Mouse (Mus musculus): ENCODE measurements around the gene Lamb1. TPM values are rescaled to one million over a fixed set of nuclear protein-coding genes. Genes with fewer than 3 reads are reported as not detected.

The Lamb1 gene
- polyA plus RNA-seq, 1 experiment, result 142 TPM

DNA sequence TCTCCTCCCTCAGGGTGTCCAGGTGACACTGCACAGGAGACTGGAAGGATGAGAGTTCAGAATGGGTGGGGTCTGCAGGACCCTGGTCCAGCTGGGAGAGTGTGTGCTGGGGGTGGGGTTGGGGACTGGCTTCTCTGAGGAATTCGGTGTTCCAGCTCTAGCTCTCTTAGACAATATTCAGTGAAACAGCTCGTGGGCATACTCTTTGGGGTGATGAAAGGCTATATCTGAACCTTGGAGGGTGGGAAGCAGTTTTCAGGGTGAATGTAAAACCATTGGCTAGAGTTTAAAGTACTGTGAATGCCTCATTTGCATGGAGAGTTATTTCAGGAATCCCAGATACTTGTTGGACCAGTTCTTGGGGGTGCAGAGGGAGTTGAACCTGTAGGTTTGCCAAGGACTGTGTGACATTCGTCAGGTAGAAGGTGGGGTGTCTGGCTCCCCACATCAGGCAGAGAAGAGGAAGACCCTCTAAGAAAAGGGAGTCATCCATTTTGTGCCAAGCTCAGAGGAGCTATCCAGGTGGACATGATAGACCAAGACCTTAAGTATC is 25.9 kb upstream of the Lamb1 start:
- TF ChIP-seq CTCF (IDR thresholded peaks at IDR 0.05; ENCODE audit: low read depth, low read length) (no peak), EP300 (IDR thresholded peaks at IDR 0.05; ENCODE audit: insufficient read depth, low read depth, low read length) (peak; percentile 37; the same call in 1 of the 2 replicates)
- Histone ChIP-seq H3K36me3 (ENCODE audit: control insufficient read depth, insufficient read depth, low read length, poor library complexity, severe bottlenecking) (no peaks in the 10 kb centered on the region), H3K9ac (ENCODE audit: low read depth, poor library complexity, severe bottlenecking) (no peak overlapping the region), H3K4me1 (ENCODE audit: control insufficient read depth, insufficient read depth, low read length) (peaks cover 3% of the 10 kb centered on the region), H3K27ac (ENCODE audit: insufficient read depth, low read length) (peak overlapping the region; percentile 77), H3K27me3 (ENCODE audit: control insufficient read depth, insufficient read depth, low read length, poor library complexity, severe bottlenecking) (no peaks in the 10 kb centered on the region), H3K4me3 (ENCODE audit: low read depth, low read length) (no peak overlapping the region), H3K9me3 (replicated peaks; ENCODE audit: control insufficient read depth, insufficient read depth, low read length, poor library complexity, severe bottlenecking) (no peaks in the 10 kb centered on the region)

DNA sequence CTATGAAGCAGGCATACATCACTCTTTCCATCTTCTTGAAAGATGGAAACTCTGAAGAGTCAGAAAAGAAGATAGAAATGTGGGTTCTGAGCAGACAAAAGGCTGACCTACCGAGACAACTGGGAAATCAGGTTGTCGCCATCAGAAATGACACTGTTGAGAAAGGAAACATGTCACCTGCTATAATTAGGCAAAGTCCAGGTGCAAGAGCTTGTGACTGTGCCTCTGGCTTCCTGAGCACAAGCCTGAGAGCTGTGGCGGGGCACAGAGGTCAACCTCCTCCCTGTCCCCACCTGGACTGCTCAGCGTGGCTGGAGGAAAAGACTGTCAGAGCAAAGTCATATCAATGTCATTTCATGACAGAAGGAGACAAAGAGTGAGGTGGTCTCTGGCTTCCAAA is 25.2 kb upstream of the Lamb1 start:
- Histone ChIP-seq H3K4me1 (ENCODE audit: control insufficient read depth, insufficient read depth, low read length) (peaks cover 3% of the 10 kb centered on the region), H3K27ac (ENCODE audit: insufficient read depth, low read length) (0 out of 2 replicates have a peak overlapping the region, but pooled peaks have one; percentile 12), H3K9me3 (replicated peaks; ENCODE audit: control insufficient read depth, insufficient read depth, low read length, poor library complexity, severe bottlenecking) (no peaks in the 10 kb centered on the region), H3K27me3 (ENCODE audit: control insufficient read depth, insufficient read depth, low read length, poor library complexity, severe bottlenecking) (no peaks in the 10 kb centered on the region), H3K9ac (ENCODE audit: low read depth, poor library complexity, severe bottlenecking) (no peak overlapping the region), H3K36me3 (ENCODE audit: control insufficient read depth, insufficient read depth, low read length, poor library complexity, severe bottlenecking) (no peaks in the 10 kb centered on the region), H3K4me3 (ENCODE audit: low read depth, low read length) (no peak overlapping the region)
- TF ChIP-seq CTCF (IDR thresholded peaks at IDR 0.05; ENCODE audit: low read depth, low read length) (no peak), EP300 (IDR thresholded peaks at IDR 0.05; ENCODE audit: insufficient read depth, low read depth, low read length) (peak; percentile 90)

DNA sequence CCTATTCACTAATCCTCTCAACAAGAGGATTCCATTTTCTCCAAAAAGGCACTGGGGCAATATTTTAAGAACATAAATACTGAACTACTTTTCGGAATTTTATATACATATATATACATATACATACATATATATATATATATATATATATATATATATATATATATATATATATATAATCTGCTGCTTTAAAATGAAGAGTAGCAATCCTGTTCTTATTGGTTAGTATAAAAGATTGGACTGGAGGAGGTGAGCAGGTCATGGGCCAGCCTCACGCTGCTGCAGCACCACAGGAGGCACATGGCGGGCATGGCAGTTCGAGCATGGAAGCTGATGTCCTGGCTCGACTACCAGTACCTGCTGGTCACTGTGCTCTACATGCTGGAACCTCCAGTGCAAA is 24.6 kb upstream of the Lamb1 start, which contains the start of gene Gm6993:
Gene Gm6993 (plus strand): TSS at position 301 of the 400 bp plus-strand sequence.
- no peaks in the 10 kb centered on the region for H3K9me3 ChIP-seq (replicated peaks; ENCODE audit: control insufficient read depth, insufficient read depth, low read length, poor library complexity, severe bottlenecking)
- H3K27me3 ChIP-seq (ENCODE audit: control insufficient read depth, insufficient read depth, low read length, poor library complexity, severe bottlenecking), result no peaks in the 10 kb centered on the region
- TF ChIP-seq CTCF (IDR thresholded peaks at IDR 0.05; ENCODE audit: low read depth, low read length) (no peak), POLR2A (IDR thresholded peaks at IDR 0.05; ENCODE audit: insufficient read depth, low read length) (no peak), EP300 (IDR thresholded peaks at IDR 0.05; ENCODE audit: insufficient read depth, low read depth, low read length) (no peak)
- H3K4me1 ChIP-seq (ENCODE audit: control insufficient read depth, insufficient read depth, low read length), result peaks cover 3% of the 10 kb centered on the region
- H3K27ac ChIP-seq (ENCODE audit: insufficient read depth, low read length), result 0 out of 2 replicates have a peak within 1 kb of the TSS, but pooled peaks have one; percentile 12
- no peak within 1 kb of the TSS for H3K4me3 ChIP-seq (ENCODE audit: low read depth, low read length)
- no peak within 1 kb of the TSS for H3K9ac ChIP-seq (ENCODE audit: low read depth, poor library complexity, severe bottlenecking)
- no peaks in the 10 kb centered on the region for H3K36me3 ChIP-seq (ENCODE audit: control insufficient read depth, insufficient read depth, low read length, poor library complexity, severe bottlenecking)

DNA sequence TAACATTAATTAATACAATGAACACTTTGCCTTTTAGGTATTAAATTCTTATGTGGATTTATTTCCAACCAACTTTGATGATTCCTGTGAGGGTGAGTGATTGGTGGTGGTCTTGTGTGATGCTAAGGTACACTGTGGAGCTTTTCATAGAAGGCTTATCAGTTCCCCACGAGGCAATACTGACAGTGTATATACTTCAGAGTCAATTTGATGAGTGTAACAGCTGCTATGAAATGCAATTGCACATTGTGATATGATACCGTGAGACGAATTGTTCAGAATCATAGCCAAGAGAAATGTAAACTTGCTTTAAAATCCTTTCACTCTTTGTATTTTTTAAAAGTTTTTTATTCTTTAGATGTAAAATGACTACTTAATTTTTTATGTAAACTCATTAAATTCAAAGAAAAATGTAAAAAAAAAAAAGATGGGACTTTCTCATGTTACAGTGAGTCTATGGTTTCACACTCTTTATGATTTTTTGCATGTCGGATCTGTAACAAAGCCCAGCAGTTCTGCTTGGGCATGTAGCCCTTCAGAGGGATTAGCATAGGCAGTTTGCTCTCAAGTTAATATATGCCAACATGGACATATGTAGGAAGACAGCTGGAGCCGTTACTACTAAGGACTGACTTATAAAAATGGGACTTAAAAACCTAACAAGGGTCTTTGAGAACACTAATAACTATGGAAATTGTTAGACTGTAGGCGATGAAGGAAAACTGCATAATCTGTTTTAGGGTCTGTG is 23.3 kb upstream of the Lamb1 start:
- TF ChIP-seq CTCF (IDR thresholded peaks at IDR 0.05; ENCODE audit: low read depth, low read length), result no peak
- TF ChIP-seq EP300 (IDR thresholded peaks at IDR 0.05; ENCODE audit: insufficient read depth, low read depth, low read length), result no peak
- no peak for TF ChIP-seq POLR2A (IDR thresholded peaks at IDR 0.05; ENCODE audit: insufficient read depth, low read length)
- no peaks in the 10 kb centered on the region for H3K27me3 ChIP-seq (ENCODE audit: control insufficient read depth, insufficient read depth, low read length, poor library complexity, severe bottlenecking)
- no peak overlapping the region for H3K9ac ChIP-seq (ENCODE audit: low read depth, poor library complexity, severe bottlenecking)
- H3K9me3 ChIP-seq (replicated peaks; ENCODE audit: control insufficient read depth, insufficient read depth, low read length, poor library complexity, severe bottlenecking), result no peaks in the 10 kb centered on the region
- H3K4me1 ChIP-seq (ENCODE audit: control insufficient read depth, insufficient read depth, low read length), result peaks cover 2% of the 10 kb centered on the region
- no peak overlapping the region for H3K27ac ChIP-seq (ENCODE audit: insufficient read depth, low read length)
- H3K36me3 ChIP-seq (ENCODE audit: control insufficient read depth, insufficient read depth, low read length, poor library complexity, severe bottlenecking), result no peaks in the 10 kb centered on the region
- H3K4me3 ChIP-seq (ENCODE audit: low read depth, low read length), result no peak overlapping the region

DNA sequence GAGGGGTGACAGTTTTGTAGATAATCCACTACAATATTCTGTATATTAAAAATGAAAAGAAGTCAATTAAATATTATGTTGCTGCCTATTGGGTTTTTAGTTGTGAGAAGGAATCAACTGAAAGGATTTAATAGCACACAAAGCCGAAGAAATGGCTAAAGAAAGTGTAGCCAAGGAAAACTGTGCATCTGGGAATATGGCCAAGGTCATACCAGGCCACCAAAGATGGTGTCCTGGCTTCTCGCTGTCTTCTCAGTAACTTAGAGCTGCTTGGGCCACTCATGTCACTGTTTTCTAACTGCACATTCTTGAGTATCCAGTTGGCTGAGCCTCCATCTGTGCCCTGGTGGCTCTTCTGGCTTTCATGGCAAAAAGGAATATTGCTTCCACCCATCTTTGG is 21.0 kb upstream of the Lamb1 start:
- H3K9me3 ChIP-seq (replicated peaks; ENCODE audit: control insufficient read depth, insufficient read depth, low read length, poor library complexity, severe bottlenecking), result no peaks in the 10 kb centered on the region
- no peak for TF ChIP-seq EP300 (IDR thresholded peaks at IDR 0.05; ENCODE audit: insufficient read depth, low read depth, low read length)
- TF ChIP-seq POLR2A (IDR thresholded peaks at IDR 0.05; ENCODE audit: insufficient read depth, low read length), result no peak
- no peak for TF ChIP-seq CTCF (IDR thresholded peaks at IDR 0.05; ENCODE audit: low read depth, low read length)

DNA sequence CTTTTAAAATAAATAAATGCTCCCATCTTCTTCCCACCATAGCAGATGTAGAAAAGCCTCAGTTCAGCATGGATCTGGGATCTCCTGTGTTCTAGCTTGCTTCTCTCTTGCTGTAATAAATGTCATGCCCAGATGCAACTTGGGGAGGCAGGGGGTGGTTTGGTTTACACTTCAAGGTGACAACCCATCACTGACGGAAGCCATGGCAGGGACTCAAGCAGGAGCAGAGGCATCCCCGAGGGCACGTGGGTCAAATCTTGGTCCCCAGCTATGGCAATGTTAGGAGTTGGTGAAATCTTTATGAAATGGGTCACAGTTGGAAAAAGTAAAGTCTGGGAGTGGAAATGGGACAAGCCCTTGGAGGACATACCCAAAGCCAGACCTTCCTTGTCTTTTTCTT is 20.3 kb upstream of the Lamb1 start:
- no peaks in the 10 kb centered on the region for H3K27me3 ChIP-seq (ENCODE audit: control insufficient read depth, insufficient read depth, low read length, poor library complexity, severe bottlenecking)
- H3K4me1 ChIP-seq (ENCODE audit: control insufficient read depth, insufficient read depth, low read length), result no peaks in the 10 kb centered on the region
- no peaks in the 10 kb centered on the region for H3K9me3 ChIP-seq (replicated peaks; ENCODE audit: control insufficient read depth, insufficient read depth, low read length, poor library complexity, severe bottlenecking)
- H3K4me3 ChIP-seq (ENCODE audit: low read depth, low read length), result no peak overlapping the region
- no peak overlapping the region for H3K9ac ChIP-seq (ENCODE audit: low read depth, poor library complexity, severe bottlenecking)
- H3K36me3 ChIP-seq (ENCODE audit: control insufficient read depth, insufficient read depth, low read length, poor library complexity, severe bottlenecking), result no peaks in the 10 kb centered on the region
- H3K27ac ChIP-seq (ENCODE audit: insufficient read depth, low read length), result no peak overlapping the region
- TF ChIP-seq CTCF (IDR thresholded peaks at IDR 0.05; ENCODE audit: low read depth, low read length) (no peak), EP300 (IDR thresholded peaks at IDR 0.05; ENCODE audit: insufficient read depth, low read depth, low read length) (no peak), POLR2A (IDR thresholded peaks at IDR 0.05; ENCODE audit: insufficient read depth, low read length) (no peak)

More for the DNA sequence above, 21.0 kb upstream of the Lamb1 start:
- Histone ChIP-seq H3K4me3 (ENCODE audit: low read depth, low read length) (no peak overlapping the region), H3K9ac (ENCODE audit: low read depth, poor library complexity, severe bottlenecking) (no peak overlapping the region), H3K36me3 (ENCODE audit: control insufficient read depth, insufficient read depth, low read length, poor library complexity, severe bottlenecking) (no peaks in the 10 kb centered on the region), H3K27me3 (ENCODE audit: control insufficient read depth, insufficient read depth, low read length, poor library complexity, severe bottlenecking) (no peaks in the 10 kb centered on the region), H3K4me1 (ENCODE audit: control insufficient read depth, insufficient read depth, low read length) (no peaks in the 10 kb centered on the region), H3K27ac (ENCODE audit: insufficient read depth, low read length) (no peak overlapping the region)
